Mouse (Mus musculus) CD4-positive, CD25-positive, alpha-beta regulatory T cell, adult 4 months (primary cell): ENCODE data around the gene Rbm47. TPM values are rescaled to one million over a fixed set of nuclear protein-coding genes. Genes with fewer than 3 reads are reported as not detected.
"Not testable (repeated sequence)": the region's sequence is repeated elsewhere in the genome, so short reads cannot be mapped to it uniquely, and the experiment has no call there.

Experiments
- ATAC-seq: one replicate; pipeline ENCODE4 v1.8.0; 2017
- polyA plus RNA-seq, 2 experiments: library from polyadenylated mRNA; unstranded; fragments of 100-300 nt; shearing (Covaris generic); gene quantifications; one replicate each; pipeline ENCODE4 v1.2.1; 2017

Rbm47 gene
- polyA plus RNA-seq, 2 experiments from 2014 or later = 0.42 to 0.66 TPM

- ATAC-seq = no peak
Observed at GRCm38 (mm10) chr5:66013999-66014398, 158.9 kb downstream of the Rbm47 start.

- peak; percentile 58 for ATAC-seq
Observed at GRCm38 (mm10) chr5:66008245-66008967, 164.5 kb downstream of the Rbm47 start.

GRCm38 (mm10) chr5:66005041-66005678 lies 167.8 kb downstream of the Rbm47 start:
- no peak for ATAC-seq

- ATAC-seq = no peak
Observed at GRCm38 (mm10) chr5:66004134-66004925, 168.6 kb downstream of the Rbm47 start, which contains the start of gene 9130230L23Rik. TSS of gene 9130230L23Rik (minus strand) at chr5:66004285.

GRCm38 (mm10) chr5:66001232-66001631 lies 171.7 kb downstream of the Rbm47 start:
- ATAC-seq = no peak

GRCm38 (mm10) chr5:66000567-66001125 lies 172.3 kb downstream of the Rbm47 start:
- no peak for ATAC-seq

DNA sequence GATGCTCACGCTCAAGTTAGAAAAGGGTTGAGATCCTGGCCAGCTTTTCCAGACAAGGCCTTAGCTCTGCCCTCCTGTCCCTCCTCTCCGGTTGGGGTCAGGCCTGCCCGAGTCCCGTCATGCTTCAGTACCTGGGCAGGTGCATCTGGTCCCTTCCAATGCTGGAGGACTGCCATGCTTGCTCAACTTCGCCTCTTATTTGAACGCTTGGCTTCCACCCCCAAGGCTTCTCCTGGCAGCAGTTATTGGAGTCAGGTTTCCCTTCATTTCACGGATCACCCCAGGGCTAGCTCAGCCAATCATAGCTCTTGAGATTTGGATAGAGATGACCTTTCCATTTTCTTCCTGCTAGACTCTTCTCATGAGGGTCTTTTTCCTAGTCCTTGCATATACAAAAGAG lies 172.8 kb downstream of the Rbm47 start:
- no peak for ATAC-seq

DNA sequence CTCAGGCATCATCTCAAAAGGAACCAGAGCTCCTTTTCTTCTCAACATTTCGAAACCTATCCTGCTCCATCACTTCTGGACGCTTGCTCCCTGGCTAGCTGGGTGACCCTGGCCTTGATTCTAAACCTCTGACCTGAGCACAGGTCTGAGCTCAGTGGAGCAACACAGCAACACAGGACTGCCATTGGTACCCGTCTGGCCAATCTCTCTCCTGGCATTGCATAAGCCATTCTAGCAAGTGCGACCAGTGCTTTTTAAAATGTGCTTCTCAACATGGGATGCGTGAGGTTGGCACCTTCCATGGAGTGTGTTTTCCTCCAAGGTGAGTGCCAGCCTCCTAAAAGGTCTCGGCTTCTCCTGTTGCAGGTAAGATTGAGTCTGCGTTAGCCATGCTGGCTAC lies 173.8 kb downstream of the Rbm47 start:
- ATAC-seq = no peak

- no peak for ATAC-seq
Observed at GRCm38 (mm10) chr5:65997813-65998212, 175.1 kb downstream of the Rbm47 start.

GRCm38 (mm10) chr5:65994643-65995042 lies 178.3 kb downstream of the Rbm47 start:
- ATAC-seq = no peak

GRCm38 (mm10) chr5:65991191-65991590 lies 181.7 kb downstream of the Rbm47 start:
- ATAC-seq = no peak

- ATAC-seq = not testable (repeated sequence)
Observed at GRCm38 (mm10) chr5:65987004-65987403, 185.9 kb downstream of the Rbm47 start.

DNA sequence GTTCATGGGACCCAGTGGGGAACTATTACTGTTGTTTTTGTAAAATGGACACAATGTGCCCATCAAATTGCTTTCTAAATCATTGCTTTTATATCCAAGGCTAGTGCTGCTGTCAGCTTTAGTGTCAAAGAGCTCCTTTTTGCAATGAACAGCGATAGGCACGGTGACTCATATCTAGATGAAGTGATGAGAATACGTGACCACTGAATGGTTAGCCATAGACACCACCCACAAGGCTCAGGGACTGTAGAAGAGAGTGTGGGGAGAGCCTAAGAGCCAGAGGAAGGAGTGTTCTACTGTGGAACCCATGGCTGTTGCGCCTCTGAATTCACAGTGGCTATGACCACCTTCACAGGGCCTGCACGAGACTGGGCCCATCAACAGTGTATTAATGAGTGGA lies 186.5 kb downstream of the Rbm47 start:
- peak; percentile 58 for ATAC-seq

- no peak for ATAC-seq
Observed at GRCm38 (mm10) chr5:65975731-65976130, 197.2 kb downstream of the Rbm47 start.

- ATAC-seq = no peak
Observed at GRCm38 (mm10) chr5:65973189-65973588, 199.7 kb downstream of the Rbm47 start.

GRCm38 (mm10) chr5:65968004-65968403 lies 204.9 kb downstream of the Rbm47 start:
- ATAC-seq = no peak

- ATAC-seq = no peak
Observed at GRCm38 (mm10) chr5:65967091-65967490, 205.8 kb downstream of the Rbm47 start.

Other genes starting within 250 kb of the Rbm47 start
- 1 to 10 TPM; 2.0 to 2.1 TPM for gene Chrna9, start 238.2 kb downstream of the Rbm47 start, polyA plus RNA-seq
- not detected for gene 9130230L23Rik, start 168.8 kb downstream of the Rbm47 start, polyA plus RNA-seq
- 1 to 10 TPM; 1.0 TPM for gene Nsun7, start 86.8 kb upstream of the Rbm47 start, polyA plus RNA-seq